9 mouse cellular contexts compared by ENCODE assay signal in the genomic region with DNA sequence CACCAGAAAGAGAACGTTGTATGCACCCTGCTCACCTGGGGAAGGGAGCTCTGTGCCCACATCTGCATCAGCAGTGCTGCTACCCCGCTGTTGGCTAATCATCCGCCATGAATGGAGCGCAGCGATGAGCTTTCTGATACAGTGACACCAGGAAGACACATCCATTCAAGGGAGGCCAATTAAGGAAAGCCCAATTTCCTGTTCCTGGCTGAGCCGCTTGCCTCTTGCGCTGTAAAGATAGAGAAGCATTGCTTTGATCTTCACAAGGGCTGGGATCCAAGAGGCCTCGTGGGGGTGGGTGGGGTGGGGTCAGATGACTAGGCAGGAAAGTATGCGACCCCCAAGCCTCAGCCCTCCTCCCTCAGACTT. TPM values are rescaled to one million over a fixed set of nuclear protein-coding genes. Genes with fewer than 3 reads are reported as not detected.
DNase-seq lines count a peak whose midpoint lies in the region; ATAC-seq and TF ChIP-seq lines count a peak whose summit lies in the region.
"Had no signal": no experiment of that assay in that cellular context is flagged by ENCODE, and none has a peak within 500 bp of the region (broad histone marks: within the 10 kb centered on the region; RNA-seq: fewer than 3 reads in every experiment).

No protein-coding gene starts in this region.

- peak; percentile 16; the same call in 1 of the 2 replicates for TF ChIP-seq EP300 in lung, postnatal 0 days (IDR thresholded peaks at IDR 0.05)

- H3K4me1 ChIP-seq in lung, postnatal 0 days (ENCODE audit: insufficient read depth, low read depth, low read length), result no peaks in the 10 kb centered on the region
- peaks cover 53% of the 10 kb centered on the region for H3K4me1 ChIP-seq in embryonic facial prominence, embryonic 10.5 days
- H3K4me1 ChIP-seq in intestine, embryonic 16.5 days (ENCODE audit: control insufficient read depth, insufficient read depth, low read length), result peaks cover 27% of the 10 kb centered on the region

- no peak for TF ChIP-seq CTCF in lung, postnatal 0 days (IDR thresholded peaks at IDR 0.05)

- peak; percentile 68 for ATAC-seq in lung, postnatal 0 days
- peak; percentile 45 for ATAC-seq in intestine, embryonic 16.5 days

- H3K4me3 ChIP-seq in lung, postnatal 0 days (ENCODE audit: low read depth, low read length), result no peak overlapping the region
- peak overlapping the region; percentile 26 for H3K4me3 ChIP-seq in embryonic facial prominence, embryonic 10.5 days
- no peak overlapping the region for H3K4me3 ChIP-seq in intestine, embryonic 16.5 days (ENCODE audit: low read length)
- H3K4me3 ChIP-seq: myocyte had no signal

- no peaks in the 10 kb centered on the region for H3K9me3 ChIP-seq in lung, postnatal 0 days (ENCODE audit: low read length)
- H3K9me3 ChIP-seq in embryonic facial prominence, embryonic 10.5 days, result no peaks in the 10 kb centered on the region
- H3K9me3 ChIP-seq in intestine, embryonic 16.5 days (ENCODE audit: control insufficient read depth, low read length), result no peaks in the 10 kb centered on the region

- no peaks in the 10 kb centered on the region for H3K36me3 ChIP-seq in lung, postnatal 0 days (ENCODE audit: insufficient read depth, low read length)
- no peaks in the 10 kb centered on the region for H3K36me3 ChIP-seq in embryonic facial prominence, embryonic 10.5 days (replicated peaks)
- H3K36me3 ChIP-seq in intestine, embryonic 16.5 days (ENCODE audit: control insufficient read depth, insufficient read depth, low read length), result no peaks in the 10 kb centered on the region

- 17% methylated on average over 9 of the region's 9 CpGs for WGBS in lung, postnatal 0 days
- 5% methylated on average over 9 of the region's 9 CpGs for WGBS in embryonic facial prominence, embryonic 10.5 days
- WGBS in intestine, embryonic 16.5 days, result 11% methylated on average over 9 of the region's 9 CpGs

- H3K4me2 ChIP-seq in lung, postnatal 0 days (replicated peaks; ENCODE audit: low read depth, low read length), result no peak overlapping the region
- no peak overlapping the region for H3K4me2 ChIP-seq in intestine, embryonic 16.5 days (ENCODE audit: low read depth, low read length)

- no peak overlapping the region for H3K9ac ChIP-seq in lung, postnatal 0 days (replicated peaks; ENCODE audit: low read depth)
- H3K9ac ChIP-seq in intestine, embryonic 16.5 days (ENCODE audit: low read depth, low read length), result no peak overlapping the region

- H3K27ac ChIP-seq in lung, postnatal 0 days (ENCODE audit: low read length), result no peak overlapping the region
- peak overlapping the region; percentile 66 for H3K27ac ChIP-seq in embryonic facial prominence, embryonic 10.5 days (replicated peaks)
- no peak overlapping the region for H3K27ac ChIP-seq in intestine, embryonic 16.5 days (ENCODE audit: low read length)

- peak; percentile 69 for DNase-seq in lung, postnatal 0 days (ENCODE audit: low spot score)
- no peak for DNase-seq in lung, postnatal 14 days
- DNase-seq in embryonic facial prominence, embryonic 10.5 days (ENCODE audit: low spot score), result peak; percentile 35
- peak; percentile 74 for DNase-seq in retina, embryonic 14.5 days (ENCODE audit: low spot score)
- DNase-seq in left cerebral cortex, adult 8-10 months (ENCODE audit: low spot score in 2 of 2), result no peak
- no peak for DNase-seq in adrenal gland, postnatal 4 days (ENCODE audit: low spot score in 2 of 2)
- DNase-seq in B cell, adult 2 months, result no peak

- no peaks in the 10 kb centered on the region for H3K27me3 ChIP-seq in lung, postnatal 0 days (replicated peaks; ENCODE audit: insufficient read depth, low read length)
- H3K27me3 ChIP-seq in embryonic facial prominence, embryonic 10.5 days (replicated peaks; ENCODE audit: low read depth, poor library complexity, severe bottlenecking), result no peaks in the 10 kb centered on the region
- H3K27me3 ChIP-seq in intestine, embryonic 16.5 days (replicated peaks; ENCODE audit: control insufficient read depth, insufficient read depth, low read length), result no peaks in the 10 kb centered on the region

RNA-seq across cellular contexts. Expression of a gene that starts 55.8 kb away (rescaled TPM):
- 9.9 and 11.1 TPM in 2 replicates for polyA plus RNA-seq in lung, postnatal 0 days (2015; fragmentation: Nextera tagmentation; extraction: Ambion mirVana)
- polyA plus RNA-seq in embryonic facial prominence, embryonic 10.5 days (2016; fragmentation: Nextera tagmentation; extraction: Ambion mirVana), result 13.7 and 13.8 TPM in 2 replicates
- polyA plus RNA-seq in intestine, embryonic 16.5 days (2015; fragmentation: Nextera tagmentation; extraction: Ambion mirVana), result 9.1 and 9.5 TPM in 2 replicates
- 10 to 100 TPM; 31.1 to 39.9 (median 34.5) TPM for total RNA-seq in left cerebral cortex, adult 8-10 months (2022)
- total RNA-seq in adrenal gland, postnatal 4 days (2021), result 10 to 100 TPM; 22.9 to 23.1 TPM

Comparison
In these comparisons a context has a peak if more than half of its experiments do, and no peak if none do; other contexts are left out.
1. DNase-seq: peak in lung, postnatal 0 days (single experiment), embryonic facial prominence, embryonic 10.5 days (single experiment) and retina, embryonic 14.5 days (single experiment); none in lung, postnatal 14 days (single experiment), left cerebral cortex, adult 8-10 months (0 of 2), adrenal gland, postnatal 4 days (0 of 2) and B cell, adult 2 months (0 of 2).